Mouse (Mus musculus): Measurements from ENCODE around the gene Scube3. TPM values are rescaled to one million over a fixed set of nuclear protein-coding genes. Genes with fewer than 3 reads are reported as not detected.

Gene Scube3
- polyA plus RNA-seq, 1 experiment = 2.5 TPM

DNA sequence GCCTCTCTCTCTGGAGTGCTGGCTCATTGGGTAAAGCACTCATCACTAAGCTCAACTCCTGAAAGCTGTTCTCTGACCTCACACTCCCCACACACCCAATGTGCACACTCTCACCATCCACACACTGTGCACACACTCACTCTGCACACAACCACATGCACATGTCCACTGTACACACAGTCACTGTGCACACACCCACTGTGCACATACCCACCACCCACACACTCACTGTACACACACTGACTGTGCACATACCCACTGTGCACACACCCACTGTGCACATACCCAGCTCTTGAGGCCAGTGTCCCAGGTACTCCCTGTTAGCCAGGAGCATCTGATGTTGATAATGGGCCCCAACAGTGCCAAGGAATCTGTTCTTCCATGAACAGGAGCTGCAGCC is 10.8 kb upstream of the Scube3 start:
- DNase-seq (ENCODE audit: extremely low spot score in 1 of 2, low spot score in 1 of 2) = no peak

DNA sequence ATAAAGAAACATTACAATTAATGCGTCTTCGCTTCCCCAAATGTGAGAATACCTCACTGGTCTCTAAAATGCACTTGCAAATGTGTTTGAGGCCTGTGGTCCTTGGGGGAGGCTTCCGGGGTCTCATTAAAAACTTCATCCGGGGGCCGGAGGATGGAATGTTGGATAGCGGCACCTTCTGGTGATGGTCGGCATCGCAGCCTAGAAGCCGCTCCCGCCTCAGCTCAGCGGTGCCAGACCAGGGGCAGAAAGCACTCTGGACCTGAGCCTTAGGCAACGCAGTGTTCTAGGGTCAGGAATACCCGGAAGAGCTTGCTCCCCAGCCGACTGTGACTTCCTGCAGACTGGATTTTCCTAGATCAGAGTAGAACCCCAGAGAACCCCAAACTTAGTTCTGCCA is 8.7 kb upstream of the Scube3 start:
- peak in 1 of 2 experiments; percentile 69 for DNase-seq (ENCODE audit: extremely low spot score in 1 of 2, low spot score in 1 of 2)

DNA sequence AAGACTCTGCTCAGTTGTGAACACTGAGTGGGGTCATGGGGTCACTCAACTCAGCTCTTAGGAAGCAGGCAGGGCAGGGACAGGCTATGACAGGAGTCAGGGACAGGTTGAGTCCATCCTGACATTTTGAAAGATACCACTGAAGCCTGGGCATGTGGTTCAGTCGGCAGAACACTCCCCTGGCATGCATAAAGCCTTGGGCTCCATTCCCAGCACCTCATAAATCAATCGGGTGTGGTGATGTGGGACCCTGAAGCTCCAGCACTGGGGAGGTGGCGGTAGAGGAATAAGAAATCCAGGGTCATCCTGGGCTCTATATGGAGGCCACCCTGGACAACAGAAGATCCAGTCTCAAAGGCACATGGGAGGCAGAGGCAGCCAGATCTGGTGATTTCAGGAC is 6.4 kb upstream of the Scube3 start:
- DNase-seq (ENCODE audit: extremely low spot score in 1 of 2, low spot score in 1 of 2) = no peak

DNA sequence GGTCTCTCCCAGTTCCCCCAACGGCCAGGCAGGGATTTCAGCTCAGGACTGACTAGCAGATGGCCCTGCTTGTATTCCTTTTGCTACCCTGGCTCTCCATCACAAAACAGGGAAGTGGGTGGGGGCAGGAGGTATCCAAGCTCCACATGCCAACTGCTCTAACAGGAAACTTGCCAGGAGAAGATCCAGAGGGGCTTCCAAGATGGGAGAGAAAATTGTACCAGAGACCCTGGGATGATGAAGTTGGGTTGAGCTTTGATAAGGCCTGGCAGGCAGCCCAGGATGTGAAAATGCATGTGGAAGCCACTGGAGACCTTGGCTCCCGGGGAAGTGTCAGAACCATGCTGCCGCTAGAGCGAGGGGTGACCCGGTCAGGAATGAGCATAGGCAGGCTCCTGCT is 5.7 kb upstream of the Scube3 start:
- no peak for DNase-seq (ENCODE audit: extremely low spot score in 1 of 2, low spot score in 1 of 2)

DNA sequence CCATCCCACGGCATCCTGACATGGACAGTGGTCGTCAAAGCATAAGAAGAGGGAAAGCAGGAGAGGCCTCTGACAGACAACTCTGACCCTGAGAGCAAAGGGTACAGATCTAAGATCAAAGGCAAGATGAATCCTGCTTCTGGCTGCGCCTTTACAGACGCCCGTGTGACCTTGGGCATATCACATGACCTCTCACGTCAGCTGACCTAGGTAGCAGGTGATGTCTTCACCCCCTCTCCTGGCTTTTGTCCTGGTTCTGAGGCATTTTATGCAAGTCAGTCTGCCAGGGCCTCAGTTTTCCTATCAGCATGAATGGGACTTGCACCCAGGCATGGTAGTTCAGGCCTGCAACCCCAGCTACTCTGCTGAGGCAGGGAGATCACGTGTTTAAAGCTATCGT is 3.9 kb upstream of the Scube3 start:
- no peak for DNase-seq (ENCODE audit: extremely low spot score in 1 of 2, low spot score in 1 of 2)

DNA sequence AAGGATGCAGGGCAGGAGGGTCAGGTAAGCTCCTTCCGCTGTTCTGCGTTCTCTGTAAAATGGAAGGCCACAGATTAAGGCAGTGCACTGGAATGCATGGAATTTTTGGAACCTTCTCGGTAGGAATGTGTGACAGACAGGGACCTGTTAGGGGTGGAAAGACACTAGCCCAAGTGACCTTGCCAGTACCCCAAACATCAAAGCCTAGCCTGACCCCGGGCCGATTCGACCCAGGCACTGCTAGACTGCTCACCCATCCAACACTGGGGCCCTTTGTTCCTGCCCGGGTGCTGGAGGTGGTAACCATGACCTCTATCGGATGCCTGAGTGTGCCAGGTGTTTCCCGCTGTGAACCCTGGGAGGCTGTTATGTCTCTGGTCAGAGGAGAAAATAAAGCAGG is 3.3 kb upstream of the Scube3 start:
- DNase-seq (ENCODE audit: extremely low spot score in 1 of 2, low spot score in 1 of 2) = no peak

DNA sequence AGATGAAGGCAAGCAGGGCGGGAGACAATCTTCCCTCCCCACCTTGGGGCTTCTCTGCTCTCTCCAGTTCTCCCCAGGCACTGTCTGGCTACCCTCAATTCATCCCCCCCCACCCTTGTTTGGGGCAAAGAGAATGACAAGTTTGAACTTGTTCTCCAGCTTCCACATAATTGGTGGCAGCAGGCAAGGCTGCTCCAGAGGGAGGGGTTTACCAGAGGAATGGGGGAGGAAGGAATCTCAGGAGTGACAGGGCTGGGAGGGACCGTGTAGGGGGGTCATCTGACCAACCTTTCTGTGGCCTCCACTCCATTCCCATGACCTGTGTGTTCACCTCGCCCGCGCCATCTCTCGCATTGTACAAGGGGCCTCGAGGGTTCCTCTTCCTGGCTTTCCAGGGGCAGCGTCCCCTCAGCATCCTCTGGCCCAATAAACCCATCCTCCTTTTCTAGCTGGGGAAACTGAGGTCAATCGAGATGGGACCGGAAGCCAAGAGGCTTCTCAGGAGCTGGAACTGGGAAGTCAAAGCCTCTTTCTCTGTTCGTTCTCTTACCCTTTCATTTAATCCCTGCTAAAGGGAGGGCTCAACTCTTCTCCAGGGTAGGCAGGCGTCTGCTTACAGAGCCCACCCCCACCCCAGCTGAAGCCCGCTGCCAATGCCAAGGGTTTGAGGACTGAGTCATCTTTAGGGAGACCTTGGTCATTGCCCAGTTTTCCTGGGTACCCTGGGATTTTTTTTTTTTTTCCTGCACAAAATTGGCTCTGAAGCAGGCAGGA is 1.3 kb upstream of the Scube3 start:
- no peak for DNase-seq (ENCODE audit: extremely low spot score in 1 of 2, low spot score in 1 of 2)

DNA sequence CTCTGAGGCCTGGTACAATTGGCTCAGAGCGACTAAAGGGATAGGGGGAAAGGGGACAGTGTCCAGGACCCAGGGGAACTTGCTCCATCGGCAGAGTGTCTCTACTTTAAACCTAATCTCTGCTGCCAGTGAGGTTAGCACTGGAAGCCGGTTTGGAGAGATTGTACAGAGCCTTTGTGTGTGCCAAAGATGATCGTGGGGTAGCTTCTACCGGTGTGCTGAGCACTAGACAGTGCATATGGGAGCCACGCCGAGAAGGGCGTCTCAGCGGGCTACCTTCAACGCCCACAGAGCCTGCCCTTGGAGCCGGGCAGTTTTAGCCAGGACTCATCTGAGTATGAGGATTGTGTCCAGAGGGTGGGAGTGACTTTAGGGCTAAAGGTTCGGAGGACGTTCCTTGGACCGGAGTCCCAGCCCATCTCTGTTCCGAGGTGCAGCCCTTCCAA is 713 bp upstream of the Scube3 start:
- no peak for DNase-seq (ENCODE audit: extremely low spot score in 1 of 2, low spot score in 1 of 2)

DNA sequence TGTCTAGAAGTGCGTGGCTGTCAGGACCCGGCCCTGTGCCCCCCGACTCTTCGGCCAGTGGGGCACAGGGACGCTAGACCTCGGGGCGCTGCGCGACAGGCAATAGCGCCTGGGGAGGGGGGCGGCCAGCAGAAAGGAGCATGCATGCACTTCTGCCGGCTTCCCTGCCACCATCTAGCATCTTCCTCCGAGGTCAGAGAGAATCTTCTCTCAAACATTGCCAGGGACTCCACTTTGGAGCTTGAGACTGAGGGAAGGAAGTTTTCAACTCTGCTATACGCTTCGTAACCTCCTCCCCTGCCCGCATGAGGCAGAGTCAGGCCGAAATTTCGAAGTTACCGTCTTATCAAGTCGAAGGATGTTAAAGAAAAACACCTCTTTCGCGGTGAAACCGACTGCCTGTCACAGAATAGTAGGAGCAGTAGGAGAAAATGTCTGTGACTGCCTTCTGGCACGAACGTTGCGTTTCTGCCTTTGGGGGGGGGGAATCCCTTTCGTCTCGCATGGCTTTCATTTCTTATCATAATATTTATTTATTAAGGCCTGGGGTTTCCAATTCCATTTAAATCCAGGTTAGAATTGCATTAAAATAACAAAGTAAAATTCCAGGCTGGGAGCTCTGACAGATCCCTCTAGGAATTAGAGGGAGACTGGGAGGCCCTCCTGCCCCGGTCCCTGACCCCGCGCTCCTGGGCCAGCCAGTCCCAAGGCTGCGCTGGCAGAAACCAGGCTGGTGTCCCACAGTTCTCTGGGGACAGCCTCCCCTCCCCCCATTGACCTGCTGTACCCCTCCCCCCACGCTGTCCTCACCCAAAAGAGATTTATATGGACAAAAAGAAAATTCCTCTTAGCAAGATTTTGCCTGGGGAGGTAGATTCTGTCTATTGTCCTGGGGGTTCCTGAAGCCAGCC is 1.0 kb downstream of the Scube3 start:
- no peak for DNase-seq (ENCODE audit: extremely low spot score in 1 of 2, low spot score in 1 of 2)

DNA sequence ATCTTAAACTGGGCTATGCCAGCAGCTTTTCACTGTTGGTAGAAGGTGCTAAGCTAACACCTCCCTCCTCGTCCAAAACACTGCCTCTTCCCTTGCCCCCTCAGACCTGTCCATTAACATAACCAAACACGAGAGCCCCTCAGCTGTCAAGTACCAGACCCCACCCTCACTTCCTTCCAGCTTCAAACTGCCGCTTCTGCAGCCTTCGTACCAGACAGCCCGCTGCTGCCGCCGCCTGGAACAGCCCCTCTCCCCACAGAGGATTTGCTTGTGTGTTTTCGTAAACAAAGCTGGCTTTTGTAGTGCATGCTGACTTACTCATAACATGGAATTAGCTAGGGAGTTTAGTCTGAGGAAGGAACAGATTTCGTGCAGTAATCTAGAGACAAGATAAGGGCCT is 1.8 kb downstream of the Scube3 start:
- no peak for DNase-seq (ENCODE audit: extremely low spot score in 1 of 2, low spot score in 1 of 2)

DNA sequence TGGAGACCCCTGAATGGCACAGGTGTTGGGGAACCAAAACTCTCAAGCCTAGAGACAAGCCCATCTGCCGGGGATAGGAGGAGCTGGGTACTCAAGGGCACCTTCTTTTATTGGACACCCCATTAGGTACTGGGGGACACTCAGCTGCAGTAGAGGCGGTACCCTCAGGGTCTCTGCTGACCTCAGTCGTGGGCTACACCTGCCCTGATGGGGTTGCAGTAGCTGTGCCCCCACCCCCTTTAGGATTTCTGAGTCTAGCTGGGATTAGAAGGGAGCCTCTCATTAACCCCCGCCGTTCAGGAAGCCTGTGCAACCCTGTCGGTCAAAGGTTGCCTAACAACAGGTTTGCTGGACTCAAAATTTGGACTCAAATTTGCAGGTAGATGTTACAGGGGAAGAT is 2.3 kb downstream of the Scube3 start:
- DNase-seq (ENCODE audit: extremely low spot score in 1 of 2, low spot score in 1 of 2) = no peak

DNA sequence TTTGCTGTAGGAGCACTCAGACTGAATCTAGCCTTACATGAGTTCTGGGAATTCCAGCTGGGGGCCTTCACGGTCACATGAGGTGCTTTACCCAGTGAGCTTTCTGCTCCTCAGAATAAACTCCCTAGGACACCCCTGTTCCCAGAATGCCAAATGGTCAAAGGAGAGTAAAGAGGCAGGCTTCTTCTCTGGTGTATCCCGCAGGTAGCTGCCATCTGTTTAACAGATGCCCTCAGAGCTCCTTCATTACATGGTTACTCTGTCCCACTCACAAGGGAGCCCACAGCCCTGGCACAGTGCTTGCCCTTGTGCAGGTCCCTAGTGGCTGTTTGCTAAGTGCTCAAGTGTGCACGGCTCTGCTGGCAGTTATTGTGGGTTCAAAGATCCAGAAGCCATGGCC is 6.3 kb downstream of the Scube3 start:
- DNase-seq (ENCODE audit: extremely low spot score in 1 of 2, low spot score in 1 of 2) = no peak

DNA sequence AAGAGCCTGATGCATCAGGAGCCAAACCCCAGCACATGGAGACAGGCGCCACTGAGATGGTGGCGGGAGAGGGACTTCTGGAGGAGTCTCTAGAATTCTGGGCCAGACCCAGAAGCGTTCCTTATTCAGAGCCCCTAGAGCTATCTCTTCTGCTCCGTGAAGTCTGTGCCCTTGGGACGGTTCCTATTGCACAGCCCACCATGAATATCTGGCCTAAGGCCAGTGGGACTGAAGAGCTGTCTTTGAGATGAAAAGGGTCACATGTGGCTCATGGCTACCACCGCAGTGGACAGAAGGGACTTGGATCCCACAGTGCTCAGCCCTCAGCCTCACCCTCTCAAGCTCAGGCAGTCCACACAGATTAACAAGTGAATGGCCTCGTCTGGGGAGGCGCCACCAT is 7.8 kb downstream of the Scube3 start:
- no peak for DNase-seq (ENCODE audit: extremely low spot score in 1 of 2, low spot score in 1 of 2)

DNA sequence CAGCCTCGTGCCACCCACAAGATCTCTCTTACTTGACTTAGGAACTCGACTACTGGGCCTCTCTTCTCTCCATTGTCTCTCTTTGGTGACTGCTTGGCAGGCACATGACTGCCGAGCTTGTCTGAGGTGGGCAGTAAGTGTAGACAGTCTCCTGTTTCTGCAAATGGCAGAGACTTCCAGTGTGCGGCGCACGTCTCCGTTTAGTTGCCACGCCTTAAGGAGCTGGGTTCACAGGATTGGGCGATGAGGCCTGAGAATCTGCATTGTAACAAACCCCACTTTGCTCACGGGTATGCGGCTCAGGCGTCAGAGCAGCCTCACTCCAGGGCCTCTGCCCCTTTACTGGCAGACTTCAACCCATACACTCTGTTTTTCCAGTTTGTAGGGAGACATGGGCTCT is 8.5 kb downstream of the Scube3 start:
- DNase-seq (ENCODE audit: extremely low spot score in 1 of 2, low spot score in 1 of 2) = no peak

DNA sequence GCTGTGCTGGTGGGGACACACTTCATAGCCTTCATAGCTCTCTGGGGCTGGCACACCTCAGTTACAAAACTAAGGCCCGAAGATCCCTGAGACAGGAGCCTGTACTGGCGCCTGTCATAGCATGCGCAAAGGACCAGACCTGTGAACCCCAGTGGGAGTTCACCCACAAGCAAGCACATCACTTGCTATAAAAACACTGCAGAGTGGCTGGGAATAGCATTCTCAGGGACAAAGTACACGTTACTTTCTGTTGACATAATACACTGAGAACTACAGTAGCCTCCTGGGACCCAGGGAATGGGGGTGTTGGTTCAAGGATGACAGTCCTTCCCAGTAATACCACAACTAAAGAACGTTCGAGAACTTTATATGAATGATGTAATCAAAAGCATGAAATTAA is 11.2 kb downstream of the Scube3 start:
- no peak for DNase-seq (ENCODE audit: extremely low spot score in 1 of 2, low spot score in 1 of 2)

DNA sequence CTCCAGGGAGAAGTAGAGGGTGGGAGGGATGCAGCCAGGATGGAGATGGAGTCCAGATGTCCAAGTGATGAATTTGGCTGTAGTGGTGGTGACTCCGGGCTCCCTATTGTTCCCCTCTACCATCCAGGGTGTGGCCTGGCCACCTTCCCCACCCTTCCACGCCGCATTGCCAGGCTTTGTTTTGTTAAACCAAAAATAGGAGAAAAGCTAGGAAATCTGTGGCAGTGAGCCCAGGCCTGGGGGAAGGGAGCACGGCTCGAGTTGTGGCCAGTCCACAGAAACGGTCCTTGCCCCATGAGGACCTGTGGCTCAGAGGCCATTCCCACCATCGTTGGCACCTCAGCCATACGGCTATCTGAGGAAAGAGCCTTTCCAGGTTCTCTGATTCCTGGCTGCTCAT is 13.0 kb downstream of the Scube3 start:
- DNase-seq (ENCODE audit: extremely low spot score in 1 of 2, low spot score in 1 of 2) = no peak

DNA sequence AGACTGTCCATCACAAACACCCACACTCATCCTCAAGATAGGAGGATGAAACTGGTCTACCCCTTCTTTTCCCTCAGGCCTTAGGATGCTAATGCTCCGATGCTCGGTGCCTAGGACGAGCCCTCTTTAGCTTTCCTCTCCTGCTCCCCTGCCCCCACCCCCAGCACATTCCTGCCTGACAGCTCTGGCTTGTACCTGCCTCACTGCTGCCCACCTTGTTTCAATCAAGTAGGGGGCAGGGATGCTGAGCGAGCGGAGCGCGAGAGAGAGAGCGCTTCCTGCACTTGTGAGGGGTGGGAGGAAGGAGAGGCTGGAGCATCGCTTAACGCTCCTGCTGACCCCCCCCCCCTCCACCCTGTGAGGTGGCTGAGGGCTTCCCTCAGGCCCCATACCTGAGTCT is 18.4 kb downstream of the Scube3 start:
- DNase-seq (ENCODE audit: extremely low spot score in 1 of 2, low spot score in 1 of 2) = no peak

DNA sequence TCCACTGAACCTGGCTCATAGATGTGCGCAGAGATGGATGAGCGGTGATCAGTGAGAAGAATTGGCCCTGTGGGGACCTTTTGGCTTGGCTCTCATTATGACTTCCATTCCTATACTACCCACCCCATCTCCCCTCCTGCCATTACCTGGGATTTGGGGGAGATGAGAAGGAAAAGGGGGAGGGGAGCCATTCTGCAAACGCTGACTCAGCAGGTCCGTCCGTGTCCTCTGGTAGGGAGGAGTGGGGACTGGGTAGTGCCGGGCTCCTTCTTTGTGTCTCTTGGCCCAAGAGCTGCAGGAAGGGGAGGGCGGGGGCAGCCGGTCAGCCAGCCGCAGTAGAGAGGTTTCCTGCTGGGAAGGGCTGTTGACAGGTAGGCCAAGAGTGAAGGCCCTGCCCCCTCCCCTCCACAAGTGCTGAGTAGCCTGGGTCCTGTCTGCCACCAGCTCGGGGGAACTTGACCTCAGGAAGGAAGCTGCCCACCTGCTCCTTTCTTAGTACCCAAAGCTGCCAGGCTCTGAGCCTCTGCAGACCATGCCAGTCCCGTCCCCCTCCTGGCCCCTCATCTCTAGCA is 19.5 kb downstream of the Scube3 start:
- DNase-seq (ENCODE audit: extremely low spot score in 1 of 2, low spot score in 1 of 2) = no peak

DNA sequence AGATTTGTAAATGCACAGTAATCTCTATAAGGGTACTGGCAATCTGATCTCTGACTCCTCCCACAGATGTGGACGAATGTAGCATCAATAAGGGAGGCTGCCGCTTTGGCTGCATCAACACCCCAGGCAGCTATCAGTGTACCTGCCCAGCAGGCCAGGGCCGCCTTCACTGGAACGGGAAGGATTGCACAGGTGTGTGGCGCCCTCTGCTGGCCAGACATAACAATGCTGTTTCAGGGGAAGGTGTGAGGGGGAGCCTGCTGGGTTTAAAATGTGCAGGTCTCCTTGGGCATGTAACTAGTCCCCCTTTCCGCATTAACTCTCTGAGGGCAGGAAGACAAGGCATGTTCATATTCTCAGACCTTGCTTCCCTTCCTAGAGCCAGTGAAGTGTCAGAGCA is 21.7 kb downstream of the Scube3 start:
- DNase-seq (ENCODE audit: extremely low spot score in 1 of 2, low spot score in 1 of 2) = peak in 1 of 2 experiments; percentile 86

DNA sequence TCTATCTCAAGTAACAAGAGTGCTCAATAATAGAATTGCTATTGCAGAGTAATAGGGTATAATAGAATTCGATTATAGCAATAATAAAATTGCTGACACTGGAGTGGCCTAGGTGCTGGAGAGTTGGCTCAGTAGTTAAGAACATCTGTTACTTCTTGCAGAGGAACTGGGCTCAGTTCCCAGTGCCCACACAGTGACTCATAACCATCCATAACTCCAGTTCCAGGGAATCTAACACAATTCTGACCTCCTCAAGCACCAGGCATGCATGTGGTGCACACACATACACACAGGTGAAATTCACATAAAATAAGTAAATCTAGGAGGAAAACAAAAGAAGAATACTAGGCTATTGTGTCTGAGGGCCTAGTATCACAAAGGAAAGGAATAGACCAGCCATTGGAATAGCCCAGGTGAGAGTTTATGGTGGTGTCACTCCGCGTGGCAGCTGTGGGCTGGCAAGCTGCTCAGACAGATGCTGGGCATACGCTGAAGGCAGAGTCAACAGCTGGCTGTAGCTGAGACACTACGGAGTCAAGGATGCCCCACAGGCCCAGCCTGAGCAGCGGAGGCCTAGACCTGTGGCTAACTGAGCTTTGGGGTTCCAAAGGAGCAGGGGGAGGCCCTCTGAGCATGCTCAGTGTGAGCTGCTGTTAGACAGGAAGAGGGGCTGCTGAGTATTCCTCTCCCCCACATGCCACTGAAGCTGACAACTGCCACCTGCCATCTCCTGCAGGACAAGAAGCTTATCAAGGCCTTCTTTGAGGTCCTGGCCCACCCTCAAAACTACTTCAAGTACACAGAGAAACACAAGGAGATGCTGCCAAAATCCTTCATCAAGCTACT is 28.7 kb downstream of the Scube3 start:
- peak in 1 of 2 experiments; percentile 81 for DNase-seq (ENCODE audit: extremely low spot score in 1 of 2, low spot score in 1 of 2)

DNA sequence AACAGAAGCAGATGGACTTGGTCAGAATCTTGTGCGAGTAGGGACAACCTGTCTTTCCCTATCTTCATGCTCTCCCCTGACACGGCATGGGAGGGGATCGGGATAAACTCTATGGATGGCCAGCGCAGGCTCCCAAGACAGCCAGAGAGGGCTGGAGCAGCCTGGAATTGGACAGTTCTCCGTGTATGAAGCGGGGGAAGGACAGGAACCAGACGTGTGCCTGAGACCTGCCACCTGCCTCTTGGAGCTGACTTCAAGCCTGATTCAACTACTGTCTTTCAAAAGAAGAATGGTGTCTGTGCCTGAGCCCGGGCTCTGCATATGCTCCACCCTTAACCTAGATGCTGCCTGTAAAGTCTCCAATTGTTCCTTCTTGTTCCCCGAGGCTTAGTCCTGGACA is 30.7 kb downstream of the Scube3 start:
- no peak for DNase-seq (ENCODE audit: extremely low spot score in 1 of 2, low spot score in 1 of 2)

All from frontal cortex, adult 2 months (tissue).